Mouse (Mus musculus) heart, adult 2 months (tissue): ENCODE measurements around the gene Epha2. TPM values are rescaled to one million over a fixed set of nuclear protein-coding genes. Genes with fewer than 3 reads are reported as not detected.

Experiments
- DNase-seq, 2 experiments: peaks; one replicate each; pipeline ENCODE4 v3.0.0; 2021
- H3K27ac ChIP-seq: fragments of 200-600 bp; 2 replicates; pipeline ENCODE4 v1.8.1; 2022
- H3K27me3 ChIP-seq: fragments of 200-500 bp; 2 replicates; pipeline ENCODE4 v1.6.1; 2012; ENCODE audit warnings: mild to moderate bottlenecking, low read length, inconsistent platforms, mixed read lengths; ENCODE audit not compliant: control insufficient read depth, insufficient read depth
- H3K36me3 ChIP-seq: fragments of 200-500 bp; 2 replicates; pipeline ENCODE4 v1.6.1; 2012; ENCODE audit warnings: low read length, inconsistent platforms; ENCODE audit not compliant: control insufficient read depth, insufficient read depth
- H3K4me1 ChIP-seq: fragments of 200-500 bp; 2 replicates; pipeline ENCODE4 v1.6.1; 2011; ENCODE audit warnings: low read length; ENCODE audit not compliant: control insufficient read depth, insufficient read depth
- H3K4me3 ChIP-seq: fragments of 200-600 bp; 2 replicates; pipeline ENCODE4 v1.8.1; 2022
- H3K79me2 ChIP-seq: fragments of 200-500 bp; replicated peaks from 2 replicates; pipeline ENCODE4 v1.6.1; 2012; ENCODE audit warnings: mild to moderate bottlenecking, inconsistent platforms, low read length, moderate library complexity, mixed read lengths; ENCODE audit not compliant: control insufficient read depth, insufficient read depth
- H3K9ac ChIP-seq: fragments of 200-500 bp; 2 replicates; pipeline ENCODE4 v1.6.1; 2012; ENCODE audit warnings: low read depth, mild to moderate bottlenecking, control low read depth, inconsistent platforms, low read length, mixed read lengths
- CTCF ChIP-seq: fragments of 200-600 bp; IDR thresholded peaks from 2 replicates; pipeline ENCODE4 v1.8.1; 2022; ENCODE audit warnings: antibody characterized with exemption, mild to moderate bottlenecking, moderate library complexity
- EP300 ChIP-seq: fragments of 200-500 bp; IDR thresholded peaks from 2 replicates; pipeline ENCODE4 v1.6.1; 2011; ENCODE audit warnings: low read depth, low read length, control low read depth; ENCODE audit not compliant: insufficient read depth
- POLR2A ChIP-seq: fragments of 200-500 bp; IDR thresholded peaks from 2 replicates; pipeline ENCODE4 v1.6.1; 2011; ENCODE audit warnings: mild to moderate bottlenecking, low read depth, low read length, control low read depth; ENCODE audit not compliant: insufficient read depth
- WGBS: fragments of 180-500 bp; shearing (Covaris S2); methylation state at CpG from one replicate; pipeline ENCODE4 v1.1.7; 2018; 5-methylcytosine and 5-hydroxymethylcytosine counted together
- intact Hi-C: fragments of 180-260 bp; cut with DNase I; formaldehyde crosslinking; loops from one replicate; pipeline ENCODE4 v1.15.1; 2025
- polyA plus RNA-seq: library from polyadenylated mRNA; depleted of rRNA; stranded (reverse); fragments of >200 nt; gene quantifications from 2 replicates; pipeline ENCODE4 v1.2.3, GENCODE M21; 2012
- total RNA-seq, 2 experiments: library from RNA; stranded (reverse); gene quantifications; 2 replicates each; pipeline ENCODE4 v1.2.3; 2021

Epha2 gene
- total and polyA plus RNA-seq, 3 experiments: 5.5 to 7.7 (median 7.0) TPM

- intact Hi-C loops: loop anchor here (2.0 kb wide), 1 partner anchor 16 kb away; the partner anchor contains the start of gene Epha2
These were observed 16.6 kb upstream of the Epha2 start for GRCm38 (mm10) chr4:141284486-141284885.

GRCm38 (mm10) chr4:141285128-141285527 lies 15.9 kb upstream of the Epha2 start:
- H3K36me3 ChIP-seq: no peaks in the 10 kb centered on the region
- no peaks in the 10 kb centered on the region for H3K79me2 ChIP-seq
- no peak overlapping the region for H3K4me3 ChIP-seq
- no peak for DNase-seq
- 81% methylated on average over 8 of the region's 8 CpGs for WGBS
- no peaks in the 10 kb centered on the region for H3K27me3 ChIP-seq
- H3K9ac ChIP-seq: no peak overlapping the region
- intact Hi-C loops: loop anchor here (2.0 kb wide), 1 partner anchor 16 kb away; the partner anchor contains the start of gene Epha2
- H3K4me1 ChIP-seq: peaks cover 15% of the 10 kb centered on the region
- no peak overlapping the region for H3K27ac ChIP-seq
- TF ChIP-seq POLR2A (no peak), EP300 (no peak), CTCF (no peak)

More at GRCm38 (mm10) chr4:141284486-141284885, 16.6 kb upstream of the Epha2 start:
- Histone ChIP-seq H3K27ac (no peak overlapping the region), H3K9ac (no peak overlapping the region), H3K79me2 (no peaks in the 10 kb centered on the region), H3K27me3 (no peaks in the 10 kb centered on the region), H3K4me1 (peaks cover 15% of the 10 kb centered on the region), H3K36me3 (no peaks in the 10 kb centered on the region), H3K4me3 (no peak overlapping the region)
- DNase-seq: no peak
- WGBS: 89% methylated on average over 3 of the region's 3 CpGs
- no peak for TF ChIP-seq POLR2A
- TF ChIP-seq CTCF: no peak
- no peak for TF ChIP-seq EP300

GRCm38 (mm10) chr4:141286860-141287517 lies 14.1 kb upstream of the Epha2 start:
- Histone ChIP-seq H3K27me3 (peaks cover 2% of the 10 kb centered on the region; the same call in 1 of the 2 replicates), H3K4me3 (no peak overlapping the region), H3K4me1 (peaks cover 6% of the 10 kb centered on the region), H3K36me3 (no peaks in the 10 kb centered on the region), H3K27ac (no peak overlapping the region), H3K79me2 (no peaks in the 10 kb centered on the region), H3K9ac (no peak overlapping the region)
- peak in 1 of 2 experiments; percentile 31 for DNase-seq
- intact Hi-C loops: no loop called here
- TF ChIP-seq POLR2A: no peak
- no peak for TF ChIP-seq EP300
- no peak for TF ChIP-seq CTCF
- WGBS: 42% methylated on average over 20 of the region's 20 CpGs

GRCm38 (mm10) chr4:141287518-141288004 lies 13.5 kb upstream of the Epha2 start:
- DNase-seq: peak in 1 of 2 experiments; percentile 18
- WGBS: 30% methylated on average over 15 of the region's 15 CpGs
- Histone ChIP-seq H3K36me3 (no peaks in the 10 kb centered on the region), H3K9ac (no peak overlapping the region), H3K4me1 (peaks cover 4% of the 10 kb centered on the region; the same call in 1 of the 2 replicates), H3K27me3 (peaks cover 2% of the 10 kb centered on the region; the same call in 1 of the 2 replicates), H3K27ac (no peak overlapping the region), H3K79me2 (no peaks in the 10 kb centered on the region), H3K4me3 (no peak overlapping the region)
- TF ChIP-seq POLR2A (no peak), EP300 (no peak), CTCF (no peak)
- intact Hi-C loops: no loop called here

- TF ChIP-seq POLR2A (no peak), CTCF (no peak), EP300 (no peak)
- Histone ChIP-seq H3K79me2 (no peaks in the 10 kb centered on the region), H3K36me3 (no peaks in the 10 kb centered on the region), H3K27me3 (peaks cover 2% of the 10 kb centered on the region; the same call in 1 of the 2 replicates), H3K9ac (no peak overlapping the region), H3K4me1 (peaks cover 4% of the 10 kb centered on the region; the same call in 1 of the 2 replicates), H3K27ac (no peak overlapping the region), H3K4me3 (no peak overlapping the region)
- DNase-seq: no peak
- intact Hi-C loops: no loop called here
- WGBS: 64% methylated on average over 8 of the region's 8 CpGs
These were observed 12.9 kb upstream of the Epha2 start for GRCm38 (mm10) chr4:141288152-141288551.
